34 mouse cellular contexts compared by ENCODE assay signal in the genomic region with DNA sequence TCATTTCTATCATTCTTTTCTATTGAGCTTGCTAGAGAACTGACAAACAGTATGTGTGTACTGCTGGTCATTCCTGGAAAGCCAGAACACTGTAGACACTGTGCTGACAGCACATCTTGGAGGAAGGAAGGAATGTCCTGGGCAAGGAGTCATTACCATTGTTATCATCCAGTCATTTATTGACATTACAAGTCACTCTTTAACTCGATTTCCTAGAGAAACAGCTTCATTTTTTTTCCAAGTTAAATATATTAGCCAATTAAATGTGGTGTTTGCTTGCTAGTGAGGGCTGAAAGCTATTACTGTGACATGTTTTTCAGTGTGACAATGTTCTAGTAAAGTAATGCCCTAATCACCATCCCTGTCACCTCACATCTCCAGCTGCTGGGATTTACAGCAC. TPM values are rescaled to one million over a fixed set of nuclear protein-coding genes. Genes with fewer than 3 reads are reported as not detected.
DNase-seq lines count a peak whose midpoint lies in the region; ATAC-seq and TF ChIP-seq lines count a peak whose summit lies in the region.
"Had no signal": no experiment of that assay in that cellular context is flagged by ENCODE, and none has a peak within 500 bp of the region (broad histone marks: within the 10 kb centered on the region; RNA-seq: fewer than 3 reads in every experiment).

No protein-coding gene starts in this region.

- no peaks in the 10 kb centered on the region for H3K27me3 ChIP-seq in heart, embryonic 10.5 days (ENCODE audit: insufficient read depth, poor library complexity, severe bottlenecking)
- no peaks in the 10 kb centered on the region for H3K27me3 ChIP-seq in intestine, embryonic 15.5 days (replicated peaks)
- H3K27me3 ChIP-seq in liver, postnatal 0 days (ENCODE audit: insufficient read depth, low read length) = no peaks in the 10 kb centered on the region
- H3K27me3 ChIP-seq: forebrain, embryonic 12.5 days; heart, embryonic 13.5 days; lung, embryonic 15.5 days; megakaryocyte, embryonic 14.5 days; midbrain, embryonic 12.5 days; neural tube, embryonic 12.5 days had no signal

- no peaks in the 10 kb centered on the region for H3K9me3 ChIP-seq in heart, embryonic 10.5 days
- no peaks in the 10 kb centered on the region for H3K9me3 ChIP-seq in intestine, embryonic 15.5 days
- H3K9me3 ChIP-seq in liver, postnatal 0 days (ENCODE audit: low read length) = no peaks in the 10 kb centered on the region
- H3K9me3 ChIP-seq: forebrain, embryonic 12.5 days; heart, embryonic 13.5 days; lung, embryonic 15.5 days; midbrain, embryonic 12.5 days; neural tube, embryonic 12.5 days had no signal

- no peak for DNase-seq in heart, embryonic 10.5 days (ENCODE audit: low spot score)
- no peak for DNase-seq in heart, adult 9 months (ENCODE audit: low spot score in 2 of 2)
- DNase-seq in kidney, postnatal 36 days = peak; percentile 12 to 35
- DNase-seq in kidney, postnatal 4 days = no peak
- no peak for DNase-seq in liver, postnatal 0 days
- DNase-seq in lung, postnatal 10 days = no peak
- no peak for DNase-seq in left cerebral cortex, adult 9 months (ENCODE audit: low spot score in 2 of 2)
- DNase-seq: adrenal gland, postnatal 10 days; cerebellum, adult 18-20 months; cerebellum, postnatal 14 days; gastrocnemius, postnatal 25 days; heart, adult 18-20 months; layer of hippocampus, adult 9-11 months; lung, postnatal 4 days; right cerebral cortex, adult 18-20 months; spleen, adult 18-20 months; thymus, adult 18-20 months; thymus, postnatal 25 days had no signal

- no peak overlapping the region for H3K4me2 ChIP-seq in intestine, embryonic 15.5 days (replicated peaks)
- H3K4me2 ChIP-seq in liver, postnatal 0 days (ENCODE audit: low read depth, low read length) = no peak overlapping the region
- H3K4me2 ChIP-seq: forebrain, embryonic 12.5 days; heart, embryonic 13.5 days; lung, embryonic 15.5 days; midbrain, embryonic 12.5 days; neural tube, embryonic 12.5 days had no signal

- peak; percentile 76 for ATAC-seq in intestine, embryonic 15.5 days
- peak; percentile 26; the same call in 1 of the 2 replicates for ATAC-seq in liver, postnatal 0 days
- ATAC-seq: hindbrain, postnatal 0 days had no signal

- H3K9ac ChIP-seq in intestine, embryonic 15.5 days = no peak overlapping the region
- no peak overlapping the region for H3K9ac ChIP-seq in liver, postnatal 0 days (replicated peaks)
- H3K9ac ChIP-seq: forebrain, embryonic 12.5 days; heart, embryonic 13.5 days; liver, embryonic 14.5 days; lung, embryonic 15.5 days; midbrain, embryonic 12.5 days; neural tube, embryonic 12.5 days had no signal

- peak overlapping the region; percentile 67; the same call in 1 of the 2 replicates for H3K27ac ChIP-seq in heart, embryonic 10.5 days
- H3K27ac ChIP-seq in intestine, embryonic 15.5 days = no peak overlapping the region
- 0 out of 2 replicates have a peak overlapping the region, but pooled peaks have one; percentile 7 for H3K27ac ChIP-seq in liver, postnatal 0 days (ENCODE audit: low read depth)
- H3K27ac ChIP-seq: forebrain, embryonic 12.5 days; heart, embryonic 13.5 days; hindbrain, postnatal 0 days; lung, embryonic 15.5 days; midbrain, embryonic 12.5 days; neural tube, embryonic 12.5 days had no signal

- peaks cover 22% of the 10 kb centered on the region for H3K4me1 ChIP-seq in heart, embryonic 10.5 days
- H3K4me1 ChIP-seq in intestine, embryonic 15.5 days (replicated peaks) = 0 out of 2 replicates have a peak, but pooled peaks cover 4% of the 10 kb centered on the region
- H3K4me1 ChIP-seq in liver, postnatal 0 days (ENCODE audit: insufficient read depth) = peaks cover 10% of the 10 kb centered on the region; the same call in 1 of the 2 replicates
- H3K4me1 ChIP-seq: forebrain, embryonic 12.5 days; lung, embryonic 15.5 days; midbrain, embryonic 12.5 days; neural tube, embryonic 12.5 days had no signal

- peak; percentile 52; the same call in 1 of the 2 replicates for TF ChIP-seq EP300 in liver, postnatal 0 days (IDR thresholded peaks at IDR 0.05; ENCODE audit: low read depth)

- no peak for TF ChIP-seq CTCF in liver, postnatal 0 days (IDR thresholded peaks at IDR 0.05; ENCODE audit: low read depth)

- H3K4me3 ChIP-seq in heart, embryonic 10.5 days = no peak overlapping the region
- H3K4me3 ChIP-seq in intestine, embryonic 15.5 days (replicated peaks) = no peak overlapping the region
- H3K4me3 ChIP-seq in liver, postnatal 0 days (ENCODE audit: low read depth, low read length) = no peak overlapping the region
- H3K4me3 ChIP-seq: forebrain, embryonic 12.5 days; heart, embryonic 13.5 days; lung, embryonic 15.5 days; megakaryocyte, embryonic 14.5 days; midbrain, embryonic 12.5 days; myocyte; neural tube, embryonic 12.5 days had no signal

- WGBS in heart, embryonic 10.5 days = 42% methylated on average over 1 of the region's 1 CpGs
- 26% methylated on average over 1 of the region's 1 CpGs for WGBS in intestine, embryonic 15.5 days
- WGBS in liver, postnatal 0 days (ENCODE audit: insufficient replicate concordance) = 13% methylated on average over 1 of the region's 1 CpGs

- H3K36me3 ChIP-seq in heart, embryonic 10.5 days = no peaks in the 10 kb centered on the region
- no peaks in the 10 kb centered on the region for H3K36me3 ChIP-seq in intestine, embryonic 15.5 days
- no peaks in the 10 kb centered on the region for H3K36me3 ChIP-seq in liver, postnatal 0 days (replicated peaks; ENCODE audit: insufficient read depth, low read length)
- H3K36me3 ChIP-seq: forebrain, embryonic 12.5 days; G1E; heart, embryonic 13.5 days; lung, embryonic 15.5 days; midbrain, embryonic 12.5 days; neural tube, embryonic 12.5 days had no signal

RNA-seq across cellular contexts. Expression of gene Hsd3b1, which starts 5.9 kb away (rescaled TPM):
- 0.70 and 2.3 TPM in 2 replicates for polyA plus RNA-seq in heart, embryonic 10.5 days (2016; fragmentation: Nextera tagmentation; extraction: Ambion mirVana)
- 1.5 and 17.0 TPM in 2 replicates for polyA plus RNA-seq in intestine, embryonic 15.5 days (2015; fragmentation: Nextera tagmentation; extraction: Ambion mirVana)
- 56.4 and 60.2 TPM in 2 replicates for polyA plus RNA-seq in liver, postnatal 0 days (2015; fragmentation: Nextera tagmentation; extraction: Ambion mirVana)
- polyA plus RNA-seq: cortical plate, adult 2 months; embryonic facial prominence, embryonic 14.5 days; G1E; hindbrain, postnatal 0 days; lung, embryonic 15.5 days; myocyte had no signal

RNA-seq across cellular contexts. Expression of gene Hao2, which starts 39.4 kb away (rescaled TPM):
- polyA plus RNA-seq in heart, embryonic 10.5 days (2016; fragmentation: Nextera tagmentation; extraction: Ambion mirVana) = 0.16 TPM in 1 of 2 replicates, not detected in the other
- 34.3 and 37.1 TPM in 2 replicates for polyA plus RNA-seq in intestine, embryonic 15.5 days (2015; fragmentation: Nextera tagmentation; extraction: Ambion mirVana)
- polyA plus RNA-seq in liver, postnatal 0 days (2015; fragmentation: Nextera tagmentation; extraction: Ambion mirVana) = 34.5 and 36.6 TPM in 2 replicates
- polyA plus RNA-seq: cortical plate, adult 2 months; embryonic facial prominence, embryonic 14.5 days; G1E; hindbrain, embryonic 11.5 days; hindbrain, postnatal 0 days; limb, embryonic 11.5 days; midbrain, embryonic 12.5 days; midbrain, postnatal 0 days; myocyte had no signal

RNA-seq across cellular contexts. Expression of gene Hsd3b6, which starts 39.4 kb away (rescaled TPM):
- 24.1 and 37.3 TPM in 2 replicates for polyA plus RNA-seq in heart, embryonic 10.5 days (2016; fragmentation: Nextera tagmentation; extraction: Ambion mirVana)
- polyA plus RNA-seq in intestine, embryonic 15.5 days (2015; fragmentation: Nextera tagmentation; extraction: Ambion mirVana) = 0.96 and 1.0 TPM in 2 replicates
- 0.81 and 1.5 TPM in 2 replicates for polyA plus RNA-seq in liver, postnatal 0 days (2015; fragmentation: Nextera tagmentation; extraction: Ambion mirVana)
- polyA plus RNA-seq: cortical plate, adult 2 months; G1E; hindbrain, postnatal 0 days; myocyte had no signal

Comparison
In these comparisons a context has a peak if more than half of its experiments do, and no peak if none do; other contexts are left out.
1. DNase-seq: peak in kidney, postnatal 36 days (2 of 2); none in heart, embryonic 10.5 days (single experiment), heart, adult 9 months (0 of 2), kidney, postnatal 4 days (0 of 2), liver, postnatal 0 days (single experiment), lung, postnatal 10 days (single experiment) and left cerebral cortex, adult 9 months (0 of 2).
2. RNA of gene Hao2, which starts 39.4 kb away (polyA plus RNA-seq): 34.5 to 36.6 TPM in liver, postnatal 0 days and 34.3 to 37.1 TPM in intestine, embryonic 15.5 days; 0.16 TPM in heart, embryonic 10.5 days; every median in the first group is over 10 times any median in the second.
3. RNA of gene Hsd3b6, which starts 39.4 kb away (polyA plus RNA-seq): 24.1 to 37.3 TPM in heart, embryonic 10.5 days; 0.81 to 1.5 TPM in liver, postnatal 0 days and 0.96 to 1.0 TPM in intestine, embryonic 15.5 days; every median in the first group is over 10 times any median in the second.